Mouse (Mus musculus): ENCODE data around the gene Teddm3. TPM values are rescaled to one million over a fixed set of nuclear protein-coding genes. Genes with fewer than 3 reads are reported as not detected.
A peak's percentile ranks its signal among the peaks of the same experiment; 100 is the strongest.

Gene Teddm3
- polyA plus RNA-seq, 1 experiment from 2014 or later: not detected

DNA sequence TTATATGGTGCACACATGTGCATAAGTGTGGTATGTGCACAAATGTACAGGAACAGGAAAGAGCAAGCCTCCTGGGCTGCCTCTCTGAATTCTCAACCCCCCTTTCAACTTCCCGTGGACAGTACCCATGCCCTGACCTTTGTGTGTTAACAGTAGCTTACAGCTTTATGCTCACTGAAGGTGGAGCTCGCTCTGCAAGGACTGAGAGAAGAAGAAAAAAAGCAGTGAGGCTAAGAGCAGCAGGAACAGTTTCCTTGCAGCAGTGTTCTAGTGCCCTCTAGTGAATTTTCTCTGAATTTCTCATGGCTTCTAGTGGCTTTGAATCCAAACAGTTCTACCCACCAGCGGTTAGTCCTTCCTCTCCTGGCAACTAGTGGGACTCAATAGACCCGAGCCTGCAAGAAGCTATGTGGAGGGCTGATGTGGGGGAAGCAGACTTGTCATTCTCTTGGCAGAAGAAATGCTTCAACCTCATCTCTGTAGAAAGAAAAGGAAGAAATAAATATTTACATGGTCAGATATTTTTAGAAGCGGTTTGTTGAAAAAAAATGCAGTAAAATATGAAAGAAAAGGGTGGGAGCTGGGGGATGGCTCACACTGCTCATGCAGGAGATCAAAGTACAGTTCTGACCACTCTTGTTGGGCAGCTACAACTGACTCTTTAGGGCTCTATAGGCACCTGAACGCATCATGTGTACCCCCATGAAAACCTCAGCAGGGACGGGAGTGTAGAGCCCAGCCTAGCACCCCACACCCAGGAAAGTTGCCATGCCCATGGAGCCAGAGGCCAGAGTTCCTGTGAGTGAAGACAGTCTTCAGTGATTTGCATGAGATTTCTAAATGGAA, 38.9 kb upstream of the Teddm3 start:
- Histone ChIP-seq H3K9ac (ENCODE audit: low read length) (no peak overlapping the region), H3K27me3 (ENCODE audit: control insufficient read depth, insufficient read depth, low read length) (no peaks in the 10 kb centered on the region), H3K4me2 (ENCODE audit: low read depth, severe bottlenecking) (no peak overlapping the region), H3K4me3 (ENCODE audit: low read depth, low read length) (no peak overlapping the region), H3K27ac (replicated peaks; ENCODE audit: low read depth, low read length) (no peak overlapping the region), H3K36me3 (ENCODE audit: control insufficient read depth, insufficient read depth, low read length) (no peaks in the 10 kb centered on the region), H3K9me3 (ENCODE audit: control insufficient read depth, low read length) (no peaks in the 10 kb centered on the region), H3K4me1 (ENCODE audit: control insufficient read depth, insufficient read depth, low read length) (peaks cover 4% of the 10 kb centered on the region)
- ATAC-seq (ENCODE audit: insufficient number of reproducible peaks, low FRiP score, low TSS enrichment, low read depth) (peak; percentile 60; the same call in 1 of the 2 replicates), DNase-seq (ENCODE audit: low spot score) (peak; percentile 56)
- 41% methylated on average over 7 of the region's 7 CpGs for WGBS

- peak; percentile 75; the same call in 1 of the 2 replicates for ATAC-seq (ENCODE audit: insufficient number of reproducible peaks, low FRiP score, low TSS enrichment, low read depth)
- no peaks in the 10 kb centered on the region for H3K36me3 ChIP-seq (ENCODE audit: control insufficient read depth, insufficient read depth, low read length)
- 31% methylated on average over 14 of the region's 14 CpGs for WGBS
- DNase-seq (ENCODE audit: low spot score): peak; percentile 73
- H3K4me1 ChIP-seq (ENCODE audit: control insufficient read depth, insufficient read depth, low read length): peaks cover 4% of the 10 kb centered on the region
- H3K27me3 ChIP-seq (ENCODE audit: control insufficient read depth, insufficient read depth, low read length): no peaks in the 10 kb centered on the region
- no peak overlapping the region for H3K4me3 ChIP-seq (ENCODE audit: low read depth, low read length)
- no peak overlapping the region for H3K9ac ChIP-seq (ENCODE audit: low read length)
- H3K27ac ChIP-seq (replicated peaks; ENCODE audit: low read depth, low read length): no peak overlapping the region; the same call in 1 of the 2 replicates
- H3K4me2 ChIP-seq (ENCODE audit: low read depth, severe bottlenecking): no peak overlapping the region
- H3K9me3 ChIP-seq (ENCODE audit: control insufficient read depth, low read length): no peaks in the 10 kb centered on the region
These were observed 37.8 kb upstream of the Teddm3 start for GRCm38 (mm10) chr16:21191569-21191968.

DNA sequence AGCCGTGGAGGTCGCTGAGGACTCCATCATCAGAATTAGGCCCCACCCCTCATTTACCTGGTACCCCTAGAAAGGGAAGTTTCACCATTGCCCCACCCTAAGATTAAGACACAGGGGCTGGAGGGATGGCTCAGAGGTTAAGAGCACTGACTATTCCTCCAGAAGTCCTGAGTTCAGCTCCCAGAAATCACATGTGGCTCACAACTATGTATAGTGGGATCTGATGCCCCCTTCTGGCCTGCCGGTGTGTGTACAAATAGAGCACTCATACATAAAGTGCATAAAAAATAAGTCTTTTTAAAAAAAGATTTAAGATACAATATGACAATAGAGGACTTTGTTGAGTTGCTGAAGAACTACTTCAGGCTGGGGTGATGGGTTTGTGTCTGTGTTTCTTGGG, 34.5 kb upstream of the Teddm3 start:
- H3K27me3 ChIP-seq (ENCODE audit: control insufficient read depth, insufficient read depth, low read length): no peaks in the 10 kb centered on the region
- no peaks in the 10 kb centered on the region for H3K9me3 ChIP-seq (ENCODE audit: control insufficient read depth, low read length)
- ATAC-seq (ENCODE audit: insufficient number of reproducible peaks, low FRiP score, low TSS enrichment, low read depth) (no peak), DNase-seq (ENCODE audit: low spot score) (no peak)
- H3K4me2 ChIP-seq (ENCODE audit: low read depth, severe bottlenecking): no peak overlapping the region
- peaks cover 4% of the 10 kb centered on the region for H3K4me1 ChIP-seq (ENCODE audit: control insufficient read depth, insufficient read depth, low read length)
- WGBS: 80% methylated on average over 3 of the region's 3 CpGs
- H3K36me3 ChIP-seq (ENCODE audit: control insufficient read depth, insufficient read depth, low read length): no peaks in the 10 kb centered on the region
- H3K4me3 ChIP-seq (ENCODE audit: low read depth, low read length): no peak overlapping the region
- H3K27ac ChIP-seq (replicated peaks; ENCODE audit: low read depth, low read length): no peak overlapping the region
- no peak overlapping the region for H3K9ac ChIP-seq (ENCODE audit: low read length)

DNA sequence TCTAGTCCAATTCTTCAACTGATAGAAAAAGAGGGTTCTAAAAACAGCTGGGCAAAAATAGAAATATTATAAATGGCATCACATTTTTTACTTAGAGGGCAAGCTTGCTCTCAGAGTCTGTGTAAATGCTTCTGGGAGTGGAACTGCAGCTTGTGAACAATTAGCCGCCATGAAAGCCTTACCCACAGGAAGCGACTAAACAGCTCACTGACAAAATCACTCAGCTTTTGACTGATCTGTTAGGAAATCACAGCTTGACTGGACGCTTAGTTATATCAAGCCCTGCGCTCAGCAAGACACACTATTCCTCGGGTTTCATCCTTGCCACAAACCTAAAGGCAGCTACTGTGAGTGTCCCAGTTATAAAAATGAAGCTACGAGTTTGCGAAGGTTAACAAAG, 33.8 kb upstream of the Teddm3 start:
- DNase-seq (ENCODE audit: low spot score): no peak

DNA sequence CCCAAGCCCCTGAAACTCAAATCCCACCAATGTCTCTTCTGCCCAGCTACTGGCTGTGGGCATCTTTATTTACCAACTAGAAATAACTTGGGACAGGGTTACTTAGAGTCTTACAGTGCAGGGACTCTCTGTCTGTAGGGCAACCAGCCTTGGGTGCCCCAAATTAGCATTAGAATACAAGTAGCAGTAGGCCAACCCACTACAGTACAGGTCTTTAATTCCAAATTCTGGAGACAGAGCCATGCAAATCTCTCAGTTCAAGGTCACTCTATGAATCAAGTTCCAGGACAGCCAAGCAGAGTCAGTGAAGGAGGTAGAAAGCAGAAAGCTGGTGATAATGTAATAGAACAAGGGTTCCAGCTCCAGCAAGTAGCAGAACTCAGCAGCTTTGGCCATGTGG, 30.9 kb upstream of the Teddm3 start:
- no peaks in the 10 kb centered on the region for H3K36me3 ChIP-seq (ENCODE audit: control insufficient read depth, insufficient read depth, low read length)
- ATAC-seq (ENCODE audit: insufficient number of reproducible peaks, low FRiP score, low TSS enrichment, low read depth) (no peak), DNase-seq (ENCODE audit: low spot score) (no peak)
- no peak overlapping the region for H3K4me2 ChIP-seq (ENCODE audit: low read depth, severe bottlenecking)
- no peak overlapping the region for H3K9ac ChIP-seq (ENCODE audit: low read length)
- no peaks in the 10 kb centered on the region for H3K9me3 ChIP-seq (ENCODE audit: control insufficient read depth, low read length)
- H3K27me3 ChIP-seq (ENCODE audit: control insufficient read depth, insufficient read depth, low read length): no peaks in the 10 kb centered on the region
- no peak overlapping the region for H3K4me3 ChIP-seq (ENCODE audit: low read depth, low read length)
- H3K4me1 ChIP-seq (ENCODE audit: control insufficient read depth, insufficient read depth, low read length): no peaks in the 10 kb centered on the region
- H3K27ac ChIP-seq (replicated peaks; ENCODE audit: low read depth, low read length): no peak overlapping the region

More for the DNA sequence above, 33.8 kb upstream of the Teddm3 start:
- H3K4me2 ChIP-seq (ENCODE audit: low read depth, severe bottlenecking): no peak overlapping the region
- no peak for ATAC-seq (ENCODE audit: insufficient number of reproducible peaks, low FRiP score, low TSS enrichment, low read depth)
- peaks cover 4% of the 10 kb centered on the region for H3K4me1 ChIP-seq (ENCODE audit: control insufficient read depth, insufficient read depth, low read length)
- no peaks in the 10 kb centered on the region for H3K36me3 ChIP-seq (ENCODE audit: control insufficient read depth, insufficient read depth, low read length)
- 40% methylated on average over 7 of the region's 7 CpGs for WGBS
- H3K27me3 ChIP-seq (ENCODE audit: control insufficient read depth, insufficient read depth, low read length): no peaks in the 10 kb centered on the region
- no peak overlapping the region for H3K27ac ChIP-seq (replicated peaks; ENCODE audit: low read depth, low read length)
- H3K4me3 ChIP-seq (ENCODE audit: low read depth, low read length): no peak overlapping the region
- no peak overlapping the region for H3K9ac ChIP-seq (ENCODE audit: low read length)
- H3K9me3 ChIP-seq (ENCODE audit: control insufficient read depth, low read length): no peaks in the 10 kb centered on the region

DNA sequence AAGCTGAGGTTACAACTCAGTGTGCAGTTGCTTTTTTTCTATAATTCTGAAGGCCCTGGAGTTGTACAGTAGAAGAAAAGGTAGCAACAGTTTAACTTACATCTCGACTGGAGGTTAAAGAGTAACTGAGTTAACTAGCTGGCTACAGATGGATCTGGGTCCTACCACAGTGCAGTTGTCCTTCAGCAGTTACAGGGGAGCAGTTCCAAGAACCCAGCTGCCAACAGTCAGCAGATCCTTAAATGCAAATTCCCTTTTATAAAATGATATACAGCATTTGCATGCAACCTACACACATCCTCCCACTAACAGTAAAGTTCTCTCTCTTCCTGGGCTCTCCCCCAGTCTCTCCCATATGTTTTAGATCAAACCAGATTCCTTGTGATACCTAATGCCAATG, 28.3 kb upstream of the Teddm3 start:
- H3K4me1 ChIP-seq (ENCODE audit: control insufficient read depth, insufficient read depth, low read length): no peaks in the 10 kb centered on the region
- no peak overlapping the region for H3K27ac ChIP-seq (replicated peaks; ENCODE audit: low read depth, low read length)
- DNase-seq (ENCODE audit: low spot score) (no peak), ATAC-seq (ENCODE audit: insufficient number of reproducible peaks, low FRiP score, low TSS enrichment, low read depth) (no peak)
- no peak overlapping the region for H3K9ac ChIP-seq (ENCODE audit: low read length)
- no peak overlapping the region for H3K4me3 ChIP-seq (ENCODE audit: low read depth, low read length)
- 81% methylated on average over 1 of the region's 1 CpGs for WGBS
- H3K9me3 ChIP-seq (ENCODE audit: control insufficient read depth, low read length): no peaks in the 10 kb centered on the region
- H3K27me3 ChIP-seq (ENCODE audit: control insufficient read depth, insufficient read depth, low read length): no peaks in the 10 kb centered on the region
- H3K36me3 ChIP-seq (ENCODE audit: control insufficient read depth, insufficient read depth, low read length): no peaks in the 10 kb centered on the region
- no peak overlapping the region for H3K4me2 ChIP-seq (ENCODE audit: low read depth, severe bottlenecking)

DNA sequence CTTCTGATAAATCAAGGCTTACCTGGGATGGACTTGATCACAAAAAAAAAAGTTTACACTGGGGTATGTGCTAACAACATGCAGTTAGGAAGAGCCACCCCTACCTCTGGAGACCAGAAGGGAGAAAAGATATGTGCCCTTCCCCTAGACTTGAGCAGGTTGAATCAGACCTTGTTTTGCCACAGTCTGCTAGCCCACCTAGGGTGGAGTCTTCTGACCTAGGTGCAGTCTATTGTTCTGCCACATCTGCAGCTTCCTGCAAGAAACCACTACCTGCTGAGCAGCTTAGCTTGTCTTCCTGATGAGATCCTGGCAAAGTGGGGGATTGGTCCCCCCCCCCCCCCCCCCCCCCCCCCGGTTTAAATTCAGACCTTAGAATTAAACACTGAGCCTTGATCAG, 21.4 kb upstream of the Teddm3 start:
- ATAC-seq (ENCODE audit: insufficient number of reproducible peaks, low FRiP score, low TSS enrichment, low read depth) (no peak), DNase-seq (ENCODE audit: low spot score) (no peak)
- no peaks in the 10 kb centered on the region for H3K9me3 ChIP-seq (ENCODE audit: control insufficient read depth, low read length)
- H3K4me1 ChIP-seq (ENCODE audit: control insufficient read depth, insufficient read depth, low read length): no peaks in the 10 kb centered on the region
- no peak overlapping the region for H3K4me3 ChIP-seq (ENCODE audit: low read depth, low read length)
- H3K9ac ChIP-seq (ENCODE audit: low read length): no peak overlapping the region
- H3K36me3 ChIP-seq (ENCODE audit: control insufficient read depth, insufficient read depth, low read length): no peaks in the 10 kb centered on the region
- WGBS: no CpG with 5 or more reads among the region's 1 CpGs
- H3K4me2 ChIP-seq (ENCODE audit: low read depth, severe bottlenecking): no peak overlapping the region
- H3K27ac ChIP-seq (replicated peaks; ENCODE audit: low read depth, low read length): no peak overlapping the region
- no peaks in the 10 kb centered on the region for H3K27me3 ChIP-seq (ENCODE audit: control insufficient read depth, insufficient read depth, low read length)

- no peak for ATAC-seq (ENCODE audit: insufficient number of reproducible peaks, low FRiP score, low TSS enrichment, low read depth)
- H3K4me2 ChIP-seq (ENCODE audit: low read depth, severe bottlenecking): no peak overlapping the region
- WGBS: 93% methylated on average over 13 of the region's 13 CpGs
These were observed 14.9 kb upstream of the Teddm3 start for GRCm38 (mm10) chr16:21168730-21169129.

More at GRCm38 (mm10) chr16:21168730-21169129, 14.9 kb upstream of the Teddm3 start:
- no peak overlapping the region for H3K4me3 ChIP-seq (ENCODE audit: low read depth, low read length)
- no peak overlapping the region for H3K9ac ChIP-seq (ENCODE audit: low read length)
- H3K4me1 ChIP-seq (ENCODE audit: control insufficient read depth, insufficient read depth, low read length): no peaks in the 10 kb centered on the region
- no peak for DNase-seq (ENCODE audit: low spot score)
- no peaks in the 10 kb centered on the region for H3K27me3 ChIP-seq (ENCODE audit: control insufficient read depth, insufficient read depth, low read length)
- H3K27ac ChIP-seq (replicated peaks; ENCODE audit: low read depth, low read length): no peak overlapping the region
- H3K36me3 ChIP-seq (ENCODE audit: control insufficient read depth, insufficient read depth, low read length): no peaks in the 10 kb centered on the region
- no peaks in the 10 kb centered on the region for H3K9me3 ChIP-seq (ENCODE audit: control insufficient read depth, low read length)

All from limb, embryonic 11.5 days (tissue).